Mouse (Mus musculus): ENCODE data around the gene Tnfsf15. TPM values are rescaled to one million over a fixed set of nuclear protein-coding genes. Genes with fewer than 3 reads are reported as not detected.

The Tnfsf15 gene
- total and polyA plus RNA-seq, 3 experiments, result not detected

DNA sequence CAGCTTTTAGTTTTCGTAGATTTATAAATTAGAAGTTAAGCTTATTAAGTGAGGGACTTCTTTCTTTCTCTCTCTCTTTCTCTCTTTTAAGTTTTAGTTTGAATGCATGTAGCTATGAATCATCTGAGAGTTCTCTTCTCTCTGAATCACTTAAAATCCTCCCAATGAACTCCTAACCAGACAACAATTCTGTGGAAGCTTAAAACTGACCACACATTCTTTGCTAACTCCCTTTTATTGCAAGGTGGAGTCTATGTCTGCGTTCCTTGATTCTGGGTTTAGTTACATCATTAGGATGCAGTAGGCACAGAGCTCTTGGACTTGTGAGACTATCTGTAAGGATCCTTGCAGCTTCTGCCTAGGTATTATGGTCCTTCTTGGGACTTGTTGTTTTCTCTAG is 41.2 kb downstream of the Tnfsf15 start:
- TF ChIP-seq EP300 (IDR thresholded peaks at IDR 0.05; ENCODE audit: insufficient read depth, low read depth, low read length) (no peak), CTCF (IDR thresholded peaks at IDR 0.05) (no peak), POLR2A (IDR thresholded peaks at IDR 0.05; ENCODE audit: insufficient read depth, low read depth, low read length) (no peak)
- WGBS, result 90% methylated on average over 2 of the region's 2 CpGs
- H3K9ac ChIP-seq (ENCODE audit: low read depth, low read length), result no peak overlapping the region

GRCm38 (mm10) chr4:63702006-63702704 is 42.8 kb downstream of the Tnfsf15 start:
- H3K4me1 ChIP-seq (ENCODE audit: control insufficient read depth, insufficient read depth, low read length), result no peaks in the 10 kb centered on the region
- H3K79me2 ChIP-seq (replicated peaks; ENCODE audit: control insufficient read depth, insufficient read depth, low read length), result no peaks in the 10 kb centered on the region
- TF ChIP-seq EP300 (IDR thresholded peaks at IDR 0.05; ENCODE audit: insufficient read depth, low read depth, low read length), result no peak
- no peak for TF ChIP-seq CTCF (IDR thresholded peaks at IDR 0.05)
- TF ChIP-seq POLR2A (IDR thresholded peaks at IDR 0.05; ENCODE audit: insufficient read depth, low read depth, low read length), result no peak
- 85% methylated on average over 4 of the region's 4 CpGs for WGBS
- H3K36me3 ChIP-seq (ENCODE audit: control insufficient read depth, insufficient read depth, low read length), result no peaks in the 10 kb centered on the region
- DNase-seq, result no peak
- no peak overlapping the region for H3K9ac ChIP-seq (ENCODE audit: low read depth, low read length)
- H3K4me3 ChIP-seq, result no peak overlapping the region
- no peaks in the 10 kb centered on the region for H3K27me3 ChIP-seq (ENCODE audit: control insufficient read depth, insufficient read depth, low read length)
- intact Hi-C loops (cut with DNase I), result no loop called here
- H3K27ac ChIP-seq, result no peak overlapping the region

More for the DNA sequence above, 41.2 kb downstream of the Tnfsf15 start:
- Histone ChIP-seq H3K4me3 (no peak overlapping the region), H3K4me1 (ENCODE audit: control insufficient read depth, insufficient read depth, low read length) (no peaks in the 10 kb centered on the region), H3K36me3 (ENCODE audit: control insufficient read depth, insufficient read depth, low read length) (no peaks in the 10 kb centered on the region), H3K27ac (no peak overlapping the region), H3K27me3 (ENCODE audit: control insufficient read depth, insufficient read depth, low read length) (no peaks in the 10 kb centered on the region), H3K79me2 (replicated peaks; ENCODE audit: control insufficient read depth, insufficient read depth, low read length) (no peaks in the 10 kb centered on the region)
- intact Hi-C loops (cut with DNase I), result no loop called here
- no peak for DNase-seq

DNA sequence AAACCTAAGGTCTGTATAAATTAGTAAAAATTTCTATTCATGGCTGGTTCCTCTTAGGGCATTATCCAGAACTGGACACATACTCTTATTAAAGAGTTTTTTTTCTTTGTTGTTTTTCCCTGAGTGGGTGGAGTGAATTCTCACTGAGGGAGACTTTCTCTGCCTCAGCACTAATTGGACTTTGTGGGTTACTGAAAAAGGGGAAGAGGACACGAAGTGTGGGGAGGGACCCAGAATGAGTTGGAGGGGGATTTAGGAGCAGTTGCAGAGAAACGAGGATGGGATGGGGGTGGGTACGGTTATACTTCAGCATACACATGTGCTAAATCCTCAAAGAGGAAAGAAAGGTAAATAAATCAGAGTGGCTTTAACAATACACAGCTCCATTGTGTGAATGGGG is 45.2 kb downstream of the Tnfsf15 start:
- Histone ChIP-seq H3K4me1 (ENCODE audit: control insufficient read depth, insufficient read depth, low read length) (no peaks in the 10 kb centered on the region), H3K27me3 (ENCODE audit: control insufficient read depth, insufficient read depth, low read length) (no peaks in the 10 kb centered on the region), H3K36me3 (ENCODE audit: control insufficient read depth, insufficient read depth, low read length) (no peaks in the 10 kb centered on the region), H3K27ac (no peak overlapping the region), H3K4me3 (no peak overlapping the region), H3K9ac (ENCODE audit: low read depth, low read length) (no peak overlapping the region), H3K79me2 (replicated peaks; ENCODE audit: control insufficient read depth, insufficient read depth, low read length) (no peaks in the 10 kb centered on the region)
- intact Hi-C loops (cut with DNase I), result no loop called here
- no peak for DNase-seq
- TF ChIP-seq EP300 (IDR thresholded peaks at IDR 0.05; ENCODE audit: insufficient read depth, low read depth, low read length) (no peak), POLR2A (IDR thresholded peaks at IDR 0.05; ENCODE audit: insufficient read depth, low read depth, low read length) (no peak), CTCF (IDR thresholded peaks at IDR 0.05) (no peak)
- WGBS, result 64% methylated on average over 3 of the region's 3 CpGs

DNA sequence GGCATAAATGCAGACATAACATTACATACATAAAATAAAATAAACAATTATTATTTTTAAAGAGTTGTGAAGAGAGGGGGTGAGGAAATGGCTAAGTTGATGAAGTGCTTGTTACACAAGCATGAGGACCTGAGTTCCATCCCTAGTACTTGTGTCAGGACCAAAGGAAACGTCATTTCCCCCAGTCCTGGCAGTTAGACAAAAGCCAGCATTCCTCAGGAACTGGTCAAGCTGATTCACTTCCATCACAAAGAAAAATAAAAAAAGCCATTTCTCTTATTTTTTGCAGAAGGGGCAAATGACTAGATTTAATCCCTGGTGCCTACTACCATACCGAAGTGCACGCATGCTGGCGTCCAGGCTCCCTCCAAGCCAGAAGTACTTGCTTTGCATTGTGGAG is 48.0 kb downstream of the Tnfsf15 start:
- H3K9ac ChIP-seq (ENCODE audit: low read depth, low read length), result no peak overlapping the region
- DNase-seq, result no peak
- no peaks in the 10 kb centered on the region for H3K79me2 ChIP-seq (replicated peaks; ENCODE audit: control insufficient read depth, insufficient read depth, low read length)
- H3K27me3 ChIP-seq (ENCODE audit: control insufficient read depth, insufficient read depth, low read length), result no peaks in the 10 kb centered on the region
- H3K4me3 ChIP-seq, result no peak overlapping the region
- H3K36me3 ChIP-seq (ENCODE audit: control insufficient read depth, insufficient read depth, low read length), result no peaks in the 10 kb centered on the region
- intact Hi-C loops (cut with DNase I), result no loop called here
- no peak overlapping the region for H3K27ac ChIP-seq
- H3K4me1 ChIP-seq (ENCODE audit: control insufficient read depth, insufficient read depth, low read length), result no peaks in the 10 kb centered on the region
- TF ChIP-seq POLR2A (IDR thresholded peaks at IDR 0.05; ENCODE audit: insufficient read depth, low read depth, low read length), result no peak
- TF ChIP-seq EP300 (IDR thresholded peaks at IDR 0.05; ENCODE audit: insufficient read depth, low read depth, low read length), result no peak
- TF ChIP-seq CTCF (IDR thresholded peaks at IDR 0.05), result no peak
- WGBS, result 68% methylated on average over 4 of the region's 4 CpGs

DNA sequence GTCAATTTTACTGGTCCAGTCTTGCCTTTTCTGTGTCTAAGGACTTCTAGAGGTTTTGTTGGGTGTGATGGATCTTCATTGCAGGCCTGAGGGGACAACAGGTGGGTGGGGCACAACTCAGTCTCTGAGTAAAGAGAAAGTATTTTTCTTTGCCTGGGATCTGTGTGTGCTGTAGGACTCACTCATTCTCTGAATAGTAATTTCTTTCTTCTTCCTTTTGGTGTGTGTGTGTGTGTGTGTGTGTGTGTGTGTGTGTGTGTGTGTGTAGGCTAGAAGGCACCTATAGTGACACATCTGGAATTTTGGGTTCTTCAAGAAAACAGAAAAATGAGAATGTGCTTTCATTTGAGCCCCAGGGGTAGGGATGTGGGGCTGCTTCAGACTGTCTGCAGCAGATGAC is 52.6 kb downstream of the Tnfsf15 start:
- Histone ChIP-seq H3K79me2 (replicated peaks; ENCODE audit: control insufficient read depth, insufficient read depth, low read length) (no peaks in the 10 kb centered on the region), H3K4me3 (no peak overlapping the region), H3K27ac (no peak overlapping the region), H3K36me3 (ENCODE audit: control insufficient read depth, insufficient read depth, low read length) (no peaks in the 10 kb centered on the region), H3K4me1 (ENCODE audit: control insufficient read depth, insufficient read depth, low read length) (no peaks in the 10 kb centered on the region), H3K27me3 (ENCODE audit: control insufficient read depth, insufficient read depth, low read length) (no peaks in the 10 kb centered on the region), H3K9ac (ENCODE audit: low read depth, low read length) (no peak overlapping the region)
- TF ChIP-seq POLR2A (IDR thresholded peaks at IDR 0.05; ENCODE audit: insufficient read depth, low read depth, low read length) (no peak), EP300 (IDR thresholded peaks at IDR 0.05; ENCODE audit: insufficient read depth, low read depth, low read length) (no peak), CTCF (IDR thresholded peaks at IDR 0.05) (no peak)
- intact Hi-C loops (cut with DNase I), result no loop called here
- DNase-seq, result no peak

DNA sequence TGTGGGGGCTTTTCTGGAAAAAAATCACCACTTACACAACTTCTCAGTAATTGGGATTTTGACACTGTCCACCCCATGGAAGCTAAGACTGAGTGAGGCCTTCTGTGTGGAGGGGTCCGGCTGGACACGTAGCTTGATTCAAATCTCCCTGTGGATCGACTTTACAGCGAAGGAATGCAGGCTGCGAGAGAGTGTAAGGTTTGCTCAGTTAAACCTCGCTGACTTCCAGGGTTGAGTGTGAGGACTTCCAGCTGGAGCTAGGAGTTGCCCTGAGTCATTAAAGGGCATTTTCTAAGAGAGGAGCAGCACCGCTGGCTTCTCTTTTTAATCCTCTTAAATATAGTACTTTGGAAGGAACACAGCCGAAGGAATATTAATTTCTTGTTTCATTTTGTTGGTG is 57.5 kb downstream of the Tnfsf15 start:
- TF ChIP-seq EP300 (IDR thresholded peaks at IDR 0.05; ENCODE audit: insufficient read depth, low read depth, low read length) (no peak), POLR2A (IDR thresholded peaks at IDR 0.05; ENCODE audit: insufficient read depth, low read depth, low read length) (no peak), CTCF (IDR thresholded peaks at IDR 0.05) (no peak)
- no peak for DNase-seq

More for the DNA sequence above, 57.5 kb downstream of the Tnfsf15 start:
- H3K27me3 ChIP-seq (ENCODE audit: control insufficient read depth, insufficient read depth, low read length), result no peaks in the 10 kb centered on the region
- H3K27ac ChIP-seq, result no peak overlapping the region
- intact Hi-C loops (cut with DNase I), result loop anchor here (2.0 kb wide), 1 partner anchor 157 kb away; no protein-coding TSS in a partner anchor
- WGBS, result 62% methylated on average over 8 of the region's 8 CpGs
- no peak overlapping the region for H3K9ac ChIP-seq (ENCODE audit: low read depth, low read length)
- H3K79me2 ChIP-seq (replicated peaks; ENCODE audit: control insufficient read depth, insufficient read depth, low read length), result no peaks in the 10 kb centered on the region
- no peak overlapping the region for H3K4me3 ChIP-seq
- H3K4me1 ChIP-seq (ENCODE audit: control insufficient read depth, insufficient read depth, low read length), result no peaks in the 10 kb centered on the region; the same call in 1 of the 2 replicates
- no peaks in the 10 kb centered on the region for H3K36me3 ChIP-seq (ENCODE audit: control insufficient read depth, insufficient read depth, low read length)
